Mouse (Mus musculus): ENCODE measurements around the gene Pim3.

DNA sequence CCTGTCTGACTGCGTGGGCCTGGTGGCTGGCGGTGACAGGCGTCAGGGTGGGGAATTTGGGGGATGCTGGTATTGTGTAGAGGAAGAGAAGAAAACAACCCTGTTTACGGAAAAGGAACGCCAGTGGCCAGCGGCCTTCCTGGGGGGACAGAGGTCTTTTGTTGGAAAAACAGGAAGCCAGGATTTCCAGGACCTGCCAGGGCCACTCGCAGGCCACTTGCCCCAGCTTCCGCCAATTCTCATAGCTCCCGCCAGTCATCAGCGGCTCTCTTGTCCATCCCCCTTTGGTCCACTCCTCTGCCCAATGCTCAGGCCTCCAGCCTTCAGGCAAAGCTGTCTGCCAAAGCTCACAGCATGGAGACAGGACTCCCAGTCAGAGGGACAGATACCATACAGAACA lies 21.9 kb upstream of the Pim3 start:
- TF ChIP-seq MAX (IDR thresholded peaks at IDR 0.05; ENCODE audit: low read length) (no peak), POLR2A (IDR thresholded peaks at IDR 0.05; ENCODE audit: low read depth, low read length) (no peak), ZNF384 (IDR thresholded peaks at IDR 0.05; ENCODE audit: low read depth, low read length) (no peak), ELF1 (IDR thresholded peaks at IDR 0.05; ENCODE audit: low read depth, low read length) (no peak), EP300 (IDR thresholded peaks at IDR 0.05; ENCODE audit: low read length) (no peak), PAX5 (IDR thresholded peaks at IDR 0.05; ENCODE audit: low read length) (no peak)

All from CH12.LX (cell line).